Mouse (Mus musculus) intestine, embryonic 15.5 days (tissue): ENCODE data around the gene Tnip3. TPM values are rescaled to one million over a fixed set of nuclear protein-coding genes. Genes with fewer than 3 reads are reported as not detected.

Experiments
- ATAC-seq: fragments of 200-750 bp; cut with Nextera tagmentation; 2 replicates; pipeline ENCODE4 v1.8.0; 2017; ENCODE audit warnings: moderate TSS enrichment, moderate library complexity
- H3K27ac ChIP-seq: fragments of 300-500 bp; sonication (generic); 2 replicates; pipeline ENCODE4 v1.5.1; 2015; ENCODE audit warnings: mild to moderate bottlenecking, inconsistent platforms
- H3K27me3 ChIP-seq: fragments of 300-500 bp; sonication (generic); replicated peaks from 2 replicates; pipeline ENCODE4 v1.6.1; 2015; ENCODE audit warnings: inconsistent platforms
- H3K36me3 ChIP-seq: fragments of 300-500 bp; sonication (generic); 2 replicates; pipeline ENCODE4 v1.6.1; 2015; ENCODE audit warnings: inconsistent platforms
- H3K4me1 ChIP-seq: fragments of 300-500 bp; sonication (generic); replicated peaks from 2 replicates; pipeline ENCODE4 v1.6.1; 2015; ENCODE audit warnings: inconsistent platforms
- H3K4me2 ChIP-seq: fragments of 300-500 bp; sonication (generic); replicated peaks from 2 replicates; pipeline ENCODE4 v1.6.1; 2015; ENCODE audit warnings: mild to moderate bottlenecking, inconsistent platforms
- H3K4me3 ChIP-seq: fragments of 300-500 bp; sonication (generic); replicated peaks from 2 replicates; pipeline ENCODE4 v1.5.1; 2015; ENCODE audit warnings: inconsistent platforms
- H3K9ac ChIP-seq: fragments of 300-500 bp; sonication (generic); 2 replicates; pipeline ENCODE4 v1.6.1; 2015; ENCODE audit warnings: inconsistent platforms
- H3K9me3 ChIP-seq: fragments of 300-500 bp; sonication (generic); 2 replicates; pipeline ENCODE4 v1.6.1; 2016; ENCODE audit warnings: inconsistent platforms
- WGBS: fragments of 180-500 bp; shearing (Covaris S2); methylation state at CpG from one replicate; pipeline ENCODE4 v1.1.7; 2015; 5-methylcytosine and 5-hydroxymethylcytosine counted together
- polyA plus RNA-seq: library from polyadenylated mRNA; unstranded; fragments of >200 nt; fragmentation: Nextera tagmentation; extraction: Ambion mirVana; gene quantifications from 2 replicates; pipeline ENCODE4 v1.2.1, GENCODE M21; 2015

Tnip3 gene
- polyA plus RNA-seq, 1 experiment from 2014 or later, result 0.15 TPM

DNA sequence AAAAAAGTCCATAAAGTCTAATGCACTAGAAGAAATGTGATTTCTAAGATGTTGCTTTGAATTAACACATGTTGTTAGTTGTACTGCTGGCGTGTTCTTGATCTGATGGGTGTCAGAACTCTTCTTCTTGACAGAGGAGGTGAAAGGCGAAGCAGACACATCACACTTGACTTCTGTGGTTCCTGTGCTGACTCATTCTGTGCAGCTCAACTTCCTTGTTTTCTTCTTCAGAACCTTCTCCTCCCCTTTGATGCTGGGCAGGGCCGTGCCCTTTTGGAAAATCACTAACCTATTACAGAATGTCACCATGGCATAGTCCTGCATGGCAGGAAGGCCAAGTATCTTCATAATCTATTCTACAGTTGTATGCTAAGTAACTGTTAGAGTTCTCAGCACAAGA lies 69.1 kb downstream of the Tnip3 start:
- no peak overlapping the region for H3K4me3 ChIP-seq
- WGBS, result 82% methylated on average over 3 of the region's 3 CpGs

DNA sequence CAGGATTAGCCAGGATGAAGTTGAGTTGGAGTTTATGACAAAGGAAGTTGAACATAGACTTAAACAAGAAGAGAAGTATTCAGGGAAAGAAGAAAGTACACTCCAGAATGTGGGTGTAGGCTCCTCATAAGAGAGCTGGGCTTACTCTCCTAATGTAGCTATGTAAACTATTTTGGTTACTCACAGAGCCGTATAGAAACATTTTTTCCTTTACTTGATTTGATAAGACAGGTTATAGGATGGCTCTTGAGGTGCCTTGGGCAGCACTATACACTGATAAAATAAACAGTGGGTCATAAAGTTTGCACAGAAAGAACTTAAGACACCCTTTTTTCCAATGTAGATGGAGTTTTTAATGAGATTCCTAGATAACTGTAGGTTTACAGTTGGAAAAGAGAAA lies 70.3 kb downstream of the Tnip3 start:
- no peaks in the 10 kb centered on the region for H3K4me1 ChIP-seq
- H3K9ac ChIP-seq, result no peak overlapping the region
- H3K36me3 ChIP-seq, result no peaks in the 10 kb centered on the region
- no peak overlapping the region for H3K27ac ChIP-seq
- no peaks in the 10 kb centered on the region for H3K27me3 ChIP-seq
- no peaks in the 10 kb centered on the region for H3K9me3 ChIP-seq
- 39% methylated on average over 1 of the region's 1 CpGs for WGBS
- no peak overlapping the region for H3K4me3 ChIP-seq
- no peak overlapping the region for H3K4me2 ChIP-seq
- no peak for ATAC-seq

More for the DNA sequence above, 69.1 kb downstream of the Tnip3 start:
- Histone ChIP-seq H3K4me2 (no peak overlapping the region), H3K9ac (no peak overlapping the region), H3K27me3 (no peaks in the 10 kb centered on the region), H3K36me3 (no peaks in the 10 kb centered on the region), H3K27ac (no peak overlapping the region), H3K4me1 (no peaks in the 10 kb centered on the region), H3K9me3 (no peaks in the 10 kb centered on the region)
- no peak for ATAC-seq

DNA sequence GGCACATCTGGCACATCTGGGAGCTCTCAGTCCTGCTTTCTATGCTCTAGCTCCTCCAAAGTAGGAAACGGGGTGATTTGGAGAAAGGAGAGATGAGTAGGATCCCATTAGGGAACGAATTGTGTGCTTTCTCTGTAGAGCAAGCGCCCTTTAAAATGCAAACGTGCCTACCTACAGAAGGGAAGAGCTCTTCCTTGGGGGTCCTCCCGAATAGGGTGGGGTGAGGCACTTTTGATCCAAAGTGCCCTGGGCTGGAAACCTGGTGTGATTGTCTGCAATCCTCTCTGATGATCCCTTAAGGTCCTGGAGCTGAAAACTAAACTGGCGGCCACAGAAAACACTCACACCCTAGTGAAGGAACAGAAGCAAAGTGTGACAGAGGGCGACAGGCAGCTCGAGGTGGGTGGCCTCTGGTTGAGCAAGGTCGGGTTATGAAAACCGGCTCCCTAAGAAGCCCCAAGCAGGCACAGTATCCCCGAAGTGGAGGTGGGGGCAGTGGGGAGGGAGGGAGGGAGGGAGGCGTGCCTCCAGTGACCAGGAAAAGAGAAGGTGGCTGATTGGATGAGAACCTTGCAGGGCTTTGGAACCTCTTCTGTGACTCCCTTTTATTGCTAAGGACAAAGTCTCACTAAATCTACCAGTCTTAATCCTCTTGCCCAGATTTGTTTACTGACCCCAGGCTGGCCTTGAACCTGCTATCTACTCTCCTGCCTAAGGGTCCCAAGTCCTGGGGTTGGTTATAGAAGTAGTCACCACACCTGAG lies 72.1 kb downstream of the Tnip3 start:
- Histone ChIP-seq H3K9me3 (no peaks in the 10 kb centered on the region), H3K27me3 (no peaks in the 10 kb centered on the region), H3K4me2 (no peak overlapping the region), H3K4me3 (no peak overlapping the region), H3K9ac (no peak overlapping the region), H3K4me1 (no peaks in the 10 kb centered on the region), H3K36me3 (no peaks in the 10 kb centered on the region), H3K27ac (no peak overlapping the region)
- ATAC-seq, result peak; percentile 88
- WGBS, result 24% methylated on average over 12 of the region's 12 CpGs

DNA sequence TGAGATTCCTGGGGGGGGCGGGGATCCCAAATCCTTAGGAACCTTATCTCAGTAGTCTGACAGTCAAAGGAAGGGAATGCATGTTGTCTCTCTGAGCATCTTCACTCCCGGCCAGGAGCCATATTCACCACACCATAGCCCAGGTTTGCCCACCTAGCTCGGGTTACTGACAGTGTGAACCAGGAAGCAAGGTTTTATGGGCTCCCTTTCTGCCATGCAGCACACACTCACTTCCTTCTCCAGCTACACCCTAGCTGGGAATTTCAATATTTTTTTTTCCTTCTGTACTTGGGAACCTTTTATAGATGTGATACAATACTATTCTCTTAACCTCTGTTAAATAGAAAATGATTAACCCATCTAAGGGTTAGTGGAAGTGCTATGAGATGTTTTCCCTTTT lies 73.4 kb downstream of the Tnip3 start:
- ATAC-seq, result peak; percentile 32; the same call in 1 of the 2 replicates
- 76% methylated on average over 3 of the region's 3 CpGs for WGBS

DNA sequence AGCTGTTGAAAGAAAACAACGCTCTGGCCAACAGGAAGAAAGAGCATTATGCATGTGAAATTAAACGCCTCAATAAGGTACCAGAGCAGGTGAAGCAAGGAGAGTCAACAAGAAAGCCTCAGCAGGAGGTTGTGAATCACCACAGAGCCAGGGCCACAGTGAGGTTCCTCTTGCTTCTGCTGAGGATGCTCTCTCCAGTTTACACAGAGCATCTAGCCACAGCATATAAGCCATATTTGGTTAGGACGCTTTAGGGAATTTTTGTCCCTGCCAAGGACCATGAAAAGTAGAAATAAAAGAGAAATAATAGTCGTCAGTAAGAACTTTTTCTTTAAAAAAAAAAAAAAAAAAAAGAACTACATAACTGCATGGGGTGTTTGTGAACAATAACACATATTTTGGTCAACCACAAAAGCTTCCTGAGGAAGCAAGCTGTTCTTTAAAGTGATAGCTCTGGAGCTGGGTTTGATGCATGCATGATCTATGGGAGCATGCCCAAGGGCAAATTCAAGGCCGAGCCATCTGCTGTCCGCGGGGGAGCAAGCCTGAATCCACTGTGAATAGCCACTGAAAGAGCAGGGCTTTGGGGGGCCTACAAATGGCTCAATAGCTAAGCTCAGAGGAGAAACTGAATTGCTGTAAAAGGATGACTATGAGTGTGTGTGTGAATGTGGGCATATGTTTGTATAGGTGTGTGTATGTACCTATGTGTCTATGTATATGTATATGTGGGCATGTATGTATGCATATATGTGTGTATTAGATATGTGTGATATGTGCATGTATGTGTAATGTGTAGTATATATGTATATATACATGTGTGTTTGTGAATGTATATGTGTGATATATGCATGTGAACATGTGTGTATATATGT lies 75.0 kb downstream of the Tnip3 start:
- 55% methylated on average over 7 of the region's 7 CpGs for WGBS

More for the DNA sequence above, 73.4 kb downstream of the Tnip3 start:
- no peak overlapping the region for H3K4me2 ChIP-seq
- H3K9me3 ChIP-seq, result no peaks in the 10 kb centered on the region
- no peaks in the 10 kb centered on the region for H3K27me3 ChIP-seq
- H3K9ac ChIP-seq, result no peak overlapping the region
- no peak overlapping the region for H3K4me3 ChIP-seq
- no peaks in the 10 kb centered on the region for H3K4me1 ChIP-seq
- H3K36me3 ChIP-seq, result no peaks in the 10 kb centered on the region
- no peak overlapping the region for H3K27ac ChIP-seq

DNA sequence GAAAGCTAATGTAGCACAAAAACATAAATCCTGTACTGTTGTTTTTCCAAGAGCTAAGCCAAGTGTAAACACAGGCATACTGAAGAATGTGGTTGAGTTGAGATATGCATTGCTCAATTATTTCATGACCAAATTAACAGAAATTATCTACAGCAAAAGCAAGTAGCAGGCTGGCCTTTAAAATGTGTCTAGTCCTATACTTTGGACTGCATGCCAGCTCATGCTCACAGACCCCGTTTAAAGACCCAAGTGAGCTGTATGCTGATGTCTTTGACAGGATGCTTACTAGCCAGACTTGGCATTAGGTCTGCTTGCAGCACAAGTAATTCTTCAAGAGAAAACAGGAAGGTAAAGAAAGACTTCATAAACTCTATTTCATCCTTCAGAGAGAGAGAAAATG lies 75.8 kb downstream of the Tnip3 start:
- ATAC-seq, result no peak
- Histone ChIP-seq H3K9ac (no peak overlapping the region), H3K9me3 (no peaks in the 10 kb centered on the region), H3K27me3 (no peaks in the 10 kb centered on the region), H3K36me3 (no peaks in the 10 kb centered on the region), H3K4me3 (no peak overlapping the region), H3K4me1 (no peaks in the 10 kb centered on the region), H3K27ac (no peak overlapping the region), H3K4me2 (no peak overlapping the region)
- 41% methylated on average over 1 of the region's 1 CpGs for WGBS

More for the DNA sequence above, 75.0 kb downstream of the Tnip3 start:
- Histone ChIP-seq H3K4me2 (no peak overlapping the region), H3K27ac (no peak overlapping the region), H3K4me3 (no peak overlapping the region), H3K36me3 (no peaks in the 10 kb centered on the region), H3K4me1 (no peaks in the 10 kb centered on the region), H3K9ac (no peak overlapping the region), H3K9me3 (no peaks in the 10 kb centered on the region), H3K27me3 (no peaks in the 10 kb centered on the region)
- ATAC-seq, result no peak

DNA sequence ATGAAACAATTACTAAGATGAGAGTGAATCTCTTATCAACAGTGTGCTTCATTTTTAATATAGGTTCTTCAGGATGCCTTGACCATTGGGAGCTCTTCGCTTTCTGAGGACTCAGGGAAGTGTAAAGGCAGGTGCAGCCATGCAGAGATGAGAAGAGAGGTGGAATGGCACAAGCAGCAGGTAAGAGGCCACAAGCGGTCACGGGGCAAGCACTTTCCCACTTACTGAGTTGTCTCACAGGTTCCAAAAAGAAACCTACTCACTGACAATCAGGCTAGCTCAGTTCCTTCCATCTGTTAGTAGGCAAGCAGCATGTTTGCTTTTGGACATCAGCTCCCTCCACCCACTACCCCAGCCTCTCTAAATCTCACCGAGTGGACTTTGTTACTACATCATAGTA lies 80.7 kb downstream of the Tnip3 start:
- 83% methylated on average over 4 of the region's 4 CpGs for WGBS
- H3K36me3 ChIP-seq, result no peaks in the 10 kb centered on the region
- H3K27me3 ChIP-seq, result no peaks in the 10 kb centered on the region
- no peaks in the 10 kb centered on the region for H3K4me1 ChIP-seq
- no peak for ATAC-seq
- H3K9me3 ChIP-seq, result no peaks in the 10 kb centered on the region
- no peak overlapping the region for H3K4me3 ChIP-seq
- no peak overlapping the region for H3K9ac ChIP-seq
- H3K27ac ChIP-seq, result no peak overlapping the region
- H3K4me2 ChIP-seq, result no peak overlapping the region

DNA sequence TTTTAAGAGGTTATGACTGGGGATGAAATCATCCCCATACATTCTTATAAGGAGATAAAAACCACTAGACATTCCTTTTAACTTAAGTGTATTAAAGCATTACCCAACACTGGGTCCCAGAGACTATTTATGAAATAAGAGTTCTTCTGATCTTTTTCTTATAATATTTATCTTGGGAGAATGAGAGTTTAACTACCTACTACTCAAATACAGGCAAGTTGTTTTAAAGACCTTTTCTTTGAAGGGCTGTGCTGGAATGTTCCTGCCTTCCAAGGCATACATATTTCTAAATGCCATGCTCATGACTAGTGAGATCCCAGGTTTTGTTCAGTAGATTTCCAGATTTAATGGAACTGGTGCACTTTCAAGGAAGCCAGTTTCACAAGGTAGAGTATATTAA lies 81.8 kb downstream of the Tnip3 start:
- Histone ChIP-seq H3K27ac (no peak overlapping the region), H3K27me3 (no peaks in the 10 kb centered on the region), H3K4me1 (no peaks in the 10 kb centered on the region), H3K9ac (no peak overlapping the region), H3K4me3 (no peak overlapping the region), H3K9me3 (no peaks in the 10 kb centered on the region), H3K4me2 (no peak overlapping the region), H3K36me3 (no peaks in the 10 kb centered on the region)
- ATAC-seq, result no peak

DNA sequence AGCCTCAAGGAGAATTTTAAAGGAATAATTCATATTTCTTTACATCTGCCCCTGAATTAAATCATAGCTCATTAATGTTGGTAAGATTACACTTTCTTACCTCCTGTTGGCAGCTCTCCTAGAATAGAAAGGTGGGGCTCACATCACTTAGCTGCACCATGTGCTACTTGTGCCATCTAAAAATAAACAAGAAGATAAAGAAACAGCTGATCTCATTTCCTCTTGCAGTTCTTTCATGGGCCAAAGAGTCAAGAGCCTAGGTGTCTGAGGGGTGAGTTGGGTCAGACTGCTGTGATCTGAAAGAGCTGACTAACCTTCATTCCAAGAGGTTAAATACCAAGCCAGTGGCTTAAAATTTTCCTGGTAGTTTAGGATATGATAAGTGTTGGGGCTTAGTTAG lies 86.7 kb downstream of the Tnip3 start:
- H3K27me3 ChIP-seq, result no peaks in the 10 kb centered on the region
- H3K9ac ChIP-seq, result no peak overlapping the region
- no peak overlapping the region for H3K4me3 ChIP-seq
- ATAC-seq, result no peak
- no peak overlapping the region for H3K27ac ChIP-seq
- H3K36me3 ChIP-seq, result no peaks in the 10 kb centered on the region
- H3K9me3 ChIP-seq, result no peaks in the 10 kb centered on the region
- no peaks in the 10 kb centered on the region for H3K4me1 ChIP-seq
- no peak overlapping the region for H3K4me2 ChIP-seq

DNA sequence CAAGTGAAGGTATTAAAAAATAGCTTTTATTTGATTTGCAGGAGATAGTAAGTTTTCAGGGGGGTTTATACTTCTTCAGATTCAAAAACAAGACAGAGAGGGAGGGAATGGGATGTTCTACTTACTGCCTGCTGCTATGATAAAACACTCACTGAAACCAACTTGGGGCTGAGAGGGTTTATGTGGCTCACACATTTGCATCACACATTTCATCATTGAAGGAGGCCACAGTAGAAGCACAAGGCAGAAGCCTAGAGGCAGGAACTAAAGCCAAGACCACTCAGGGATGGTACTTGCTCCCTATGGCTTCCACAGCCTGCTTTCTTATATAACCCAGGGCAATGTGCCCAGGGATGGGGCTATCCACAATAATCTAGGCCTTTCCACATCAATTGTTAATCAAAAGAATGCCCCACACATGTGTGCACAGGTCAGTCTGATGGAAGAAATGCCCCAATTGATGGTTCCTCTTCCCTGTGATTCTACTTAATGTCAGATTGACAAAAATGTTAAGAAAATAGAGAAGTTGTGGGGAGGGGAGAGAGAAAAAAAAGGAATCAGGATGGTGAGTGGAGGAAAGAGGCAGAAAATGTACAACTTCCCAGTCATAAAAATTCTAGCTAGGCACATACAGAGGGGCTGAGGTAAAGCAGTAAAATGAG lies 88.9 kb downstream of the Tnip3 start:
- no peaks in the 10 kb centered on the region for H3K36me3 ChIP-seq
- ATAC-seq, result no peak
- H3K9ac ChIP-seq, result no peak overlapping the region
- no peak overlapping the region for H3K27ac ChIP-seq
- no peaks in the 10 kb centered on the region for H3K4me1 ChIP-seq
- H3K4me3 ChIP-seq, result no peak overlapping the region
- H3K9me3 ChIP-seq, result no peaks in the 10 kb centered on the region
- H3K27me3 ChIP-seq, result no peaks in the 10 kb centered on the region
- no peak overlapping the region for H3K4me2 ChIP-seq

DNA sequence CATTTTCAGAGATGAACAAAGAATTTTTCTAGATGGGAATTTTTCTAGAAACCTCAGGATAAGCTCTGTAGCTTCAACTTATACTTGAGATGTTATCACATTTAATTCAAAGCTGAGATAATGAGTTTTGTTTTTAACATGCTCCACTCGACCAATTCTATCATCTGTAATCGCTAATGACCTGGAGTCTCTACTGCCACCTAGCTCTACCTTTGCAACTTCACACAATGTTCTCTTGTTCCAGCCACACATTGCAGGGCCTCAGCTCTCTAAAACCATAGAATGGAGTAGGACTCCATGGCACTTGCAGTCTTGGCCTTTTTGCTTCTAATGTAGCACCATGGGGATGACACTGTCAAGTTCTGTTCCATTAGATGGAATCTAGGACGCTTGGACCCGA lies 90.5 kb downstream of the Tnip3 start:
- no peak overlapping the region for H3K4me2 ChIP-seq
- no peak overlapping the region for H3K9ac ChIP-seq
- no peak for ATAC-seq
- no peaks in the 10 kb centered on the region for H3K4me1 ChIP-seq
- H3K9me3 ChIP-seq, result no peaks in the 10 kb centered on the region
- H3K27ac ChIP-seq, result no peak overlapping the region
- H3K36me3 ChIP-seq, result no peaks in the 10 kb centered on the region
- H3K27me3 ChIP-seq, result no peaks in the 10 kb centered on the region
- H3K4me3 ChIP-seq, result no peak overlapping the region
- WGBS, result 74% methylated on average over 4 of the region's 4 CpGs

DNA sequence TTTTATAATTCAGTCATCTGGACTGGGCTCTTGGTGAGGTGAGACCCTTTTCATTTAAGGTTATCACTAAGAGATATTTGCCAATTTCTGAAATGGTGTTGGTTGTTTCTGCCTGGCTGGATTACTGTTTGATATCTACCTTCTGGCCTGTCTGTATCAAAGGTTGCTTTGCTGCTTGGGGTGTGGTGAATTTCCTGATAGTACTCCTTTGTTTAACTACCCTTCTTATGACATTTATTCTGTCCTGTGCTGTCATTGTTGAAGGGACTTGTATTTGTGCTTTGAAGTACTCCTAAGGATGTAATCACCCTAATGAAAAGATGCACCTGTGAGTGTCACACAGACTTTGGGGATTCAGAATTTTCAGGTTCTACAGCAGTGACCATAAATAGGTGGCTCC lies 96.1 kb downstream of the Tnip3 start:
- no peaks in the 10 kb centered on the region for H3K9me3 ChIP-seq
- peak; percentile 62 for ATAC-seq
- no peaks in the 10 kb centered on the region for H3K4me1 ChIP-seq
- no peaks in the 10 kb centered on the region for H3K27me3 ChIP-seq
- no peak overlapping the region for H3K4me2 ChIP-seq
- no peak overlapping the region for H3K9ac ChIP-seq
- no peak overlapping the region for H3K4me3 ChIP-seq
- H3K27ac ChIP-seq, result no peak overlapping the region
- no peaks in the 10 kb centered on the region for H3K36me3 ChIP-seq
